Mouse (Mus musculus) intestine, embryonic 14.5 days (tissue): ENCODE measurements around the gene Nup54. TPM values are rescaled to one million over a fixed set of nuclear protein-coding genes. Genes with fewer than 3 reads are reported as not detected.
A peak's percentile ranks its signal among the peaks of the same experiment; 100 is the strongest.

Experiments
- ATAC-seq: fragments of 200-750 bp; cut with Nextera tagmentation; replicated peaks from 2 replicates; pipeline ENCODE4 v1.8.0; 2017; ENCODE audit warnings: low read depth, moderate number of reproducible peaks, moderate TSS enrichment, moderate library complexity; ENCODE audit not compliant: low FRiP score, low TSS enrichment
- DNase-seq: peaks from one replicate; pipeline ENCODE4 v3.0.0-alpha.2; 2018; ENCODE audit warnings: low spot score
- H3K27ac ChIP-seq: fragments of 300-500 bp; sonication (generic); 2 replicates; pipeline ENCODE4 v1.5.1; 2014; ENCODE audit warnings: low read depth, mild to moderate bottlenecking, control low read depth
- H3K27me3 ChIP-seq: fragments of 300-500 bp; sonication (generic); replicated peaks from 2 replicates; pipeline ENCODE4 v1.6.1; 2014; ENCODE audit warnings: low read length, control low read depth; ENCODE audit not compliant: control insufficient read depth, insufficient read depth
- H3K36me3 ChIP-seq: fragments of 300-500 bp; sonication (generic); 2 replicates; pipeline ENCODE4 v1.6.1; 2014; ENCODE audit warnings: low read length, control low read depth; ENCODE audit not compliant: control insufficient read depth, insufficient read depth
- H3K4me1 ChIP-seq: fragments of 300-500 bp; sonication (generic); replicated peaks from 2 replicates; pipeline ENCODE4 v1.6.1; 2014; ENCODE audit warnings: low read length, control low read depth, mixed read lengths; ENCODE audit not compliant: control insufficient read depth, insufficient read depth
- H3K4me2 ChIP-seq: fragments of 300-500 bp; sonication (generic); 2 replicates; pipeline ENCODE4 v1.6.1; 2014; ENCODE audit warnings: low read length
- H3K4me3 ChIP-seq: fragments of 300-500 bp; sonication (generic); 2 replicates; pipeline ENCODE4 v1.5.1; 2014; ENCODE audit warnings: low read depth, low read length, control low read depth, mixed read lengths
- H3K9ac ChIP-seq: fragments of 300-500 bp; sonication (generic); 2 replicates; pipeline ENCODE4 v1.6.1; 2014; ENCODE audit warnings: mild to moderate bottlenecking, low read length
- H3K9me3 ChIP-seq: fragments of 300-500 bp; sonication (generic); 2 replicates; pipeline ENCODE4 v1.6.1; 2016; ENCODE audit warnings: low read length, control low read depth; ENCODE audit not compliant: control insufficient read depth
- WGBS: fragments of 180-500 bp; shearing (Covaris S2); extraction: QIAGEN DNeasy Blood & Tissue Kit; methylation state at CpG from one replicate; pipeline ENCODE4 v1.1.7; 2014; 5-methylcytosine and 5-hydroxymethylcytosine counted together
- polyA plus RNA-seq: library from polyadenylated mRNA; unstranded; fragments of >200 nt; fragmentation: Nextera tagmentation; extraction: Ambion mirVana; gene quantifications from 2 replicates; pipeline ENCODE4 v1.2.1, GENCODE M21; 2014

Gene Nup54
- polyA plus RNA-seq, 1 experiment from 2014 or later = 57.2 TPM

DNA sequence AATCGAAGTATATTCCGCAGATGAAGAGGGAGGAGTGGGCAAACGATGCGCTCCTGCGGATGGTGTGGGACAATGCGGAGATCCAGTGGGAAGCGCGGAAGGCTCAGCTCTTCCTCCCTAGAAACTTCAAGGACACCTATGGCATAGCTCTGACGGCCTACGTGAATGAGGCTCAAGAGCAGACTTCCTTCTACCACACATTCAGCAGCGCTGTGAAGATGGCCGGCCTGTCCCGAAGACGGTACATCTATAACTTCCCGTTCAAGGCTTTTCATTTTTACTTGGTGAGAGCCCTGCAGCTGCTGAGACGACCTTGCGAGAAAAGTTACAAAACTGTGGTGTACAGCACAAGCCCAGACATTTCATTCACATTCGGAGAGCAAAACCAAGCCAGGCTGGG is 42.5 kb downstream of the Nup54 start:
- peak overlapping the region; percentile 23 for H3K4me3 ChIP-seq
- no peak overlapping the region for H3K9ac ChIP-seq
- H3K9me3 ChIP-seq = no peaks in the 10 kb centered on the region
- no peaks in the 10 kb centered on the region for H3K36me3 ChIP-seq
- peaks cover 30% of the 10 kb centered on the region for H3K27me3 ChIP-seq
- 34% methylated on average over 18 of the region's 18 CpGs for WGBS
- peak overlapping the region; percentile 51 for H3K4me2 ChIP-seq
- H3K4me1 ChIP-seq = peaks cover 5% of the 10 kb centered on the region; the same call in 1 of the 2 replicates
- ATAC-seq (no peak), DNase-seq (no peak)
- no peak overlapping the region for H3K27ac ChIP-seq

DNA sequence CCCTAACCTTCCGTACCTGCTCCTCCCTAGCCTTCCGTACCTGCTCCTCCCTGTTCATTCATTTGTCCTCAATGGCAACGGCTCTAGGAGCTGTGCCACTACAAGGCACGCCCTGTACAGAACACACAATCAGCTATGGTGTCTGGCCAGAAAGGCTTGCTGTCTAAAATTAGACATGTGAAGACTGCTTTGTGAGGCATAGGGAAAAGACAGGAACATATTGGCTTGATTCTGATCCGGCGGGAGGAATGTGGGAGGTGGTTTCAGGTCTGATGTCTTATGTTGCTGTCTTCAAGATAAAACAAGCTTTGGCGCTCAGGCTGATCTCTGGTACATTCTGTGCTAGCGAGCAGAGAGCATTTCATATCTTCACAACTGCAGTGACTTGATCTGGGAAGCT is 44.4 kb downstream of the Nup54 start:
- Histone ChIP-seq H3K9ac (no peak overlapping the region), H3K27ac (no peak overlapping the region)
- WGBS = 70% methylated on average over 8 of the region's 8 CpGs

DNA sequence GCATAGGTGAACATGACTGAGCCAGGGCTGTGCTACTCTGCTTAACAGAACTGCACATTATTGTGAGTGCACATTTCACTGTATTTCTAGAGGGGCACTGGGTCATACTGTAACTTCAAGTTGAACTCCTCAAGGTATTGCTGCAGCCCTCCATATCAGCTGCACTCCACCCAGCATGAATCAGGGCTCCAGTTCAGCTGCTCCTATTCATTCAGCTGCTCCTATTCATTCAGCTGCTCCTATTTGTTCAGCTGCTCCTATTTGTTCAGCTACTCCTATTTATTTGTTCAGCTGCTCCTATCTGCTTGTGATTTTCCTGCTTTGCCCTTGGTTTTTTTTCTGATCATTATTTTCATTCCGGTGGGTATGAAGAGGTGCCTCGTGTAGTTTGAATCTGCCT is 45.0 kb downstream of the Nup54 start:
- Histone ChIP-seq H3K4me1 (peaks cover 5% of the 10 kb centered on the region; the same call in 1 of the 2 replicates), H3K4me2 (no peak overlapping the region), H3K27ac (no peak overlapping the region), H3K9me3 (no peaks in the 10 kb centered on the region), H3K36me3 (no peaks in the 10 kb centered on the region), H3K27me3 (peaks cover 30% of the 10 kb centered on the region), H3K4me3 (no peak overlapping the region), H3K9ac (no peak overlapping the region)
- 79% methylated on average over 2 of the region's 2 CpGs for WGBS
- ATAC-seq = no peak
- no peak for DNase-seq

More for the DNA sequence above, 44.4 kb downstream of the Nup54 start:
- DNase-seq (no peak), ATAC-seq (no peak)
- no peak overlapping the region for H3K4me3 ChIP-seq
- H3K4me2 ChIP-seq = no peak overlapping the region
- no peaks in the 10 kb centered on the region for H3K36me3 ChIP-seq
- H3K4me1 ChIP-seq = peaks cover 5% of the 10 kb centered on the region; the same call in 1 of the 2 replicates
- peaks cover 30% of the 10 kb centered on the region for H3K27me3 ChIP-seq
- H3K9me3 ChIP-seq = no peaks in the 10 kb centered on the region

DNA sequence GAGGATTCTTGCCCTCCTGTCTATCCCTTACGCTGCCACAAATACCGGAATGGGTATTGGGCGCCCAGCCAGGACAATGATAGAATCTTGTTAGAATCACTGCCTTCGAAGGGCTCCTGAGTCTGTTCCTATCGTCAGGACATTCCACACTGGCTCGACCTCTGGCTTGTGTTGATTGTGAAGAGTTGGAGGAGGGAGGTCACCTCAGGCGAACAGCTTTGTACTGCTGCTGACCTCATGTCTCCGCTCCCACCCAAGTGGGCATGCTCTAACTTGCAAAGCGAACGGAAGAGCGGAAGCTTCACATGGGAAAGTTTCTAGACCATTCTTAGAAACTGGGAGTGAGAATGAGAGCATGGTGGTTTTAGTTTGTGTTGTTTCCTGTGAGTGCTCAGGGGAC is 47.6 kb downstream of the Nup54 start:
- Histone ChIP-seq H3K27me3 (peaks cover 22% of the 10 kb centered on the region), H3K9me3 (no peaks in the 10 kb centered on the region), H3K36me3 (no peaks in the 10 kb centered on the region), H3K4me2 (no peak overlapping the region), H3K4me3 (no peak overlapping the region), H3K9ac (no peak overlapping the region), H3K4me1 (no peaks in the 10 kb centered on the region), H3K27ac (no peak overlapping the region)
- ATAC-seq = no peak
- DNase-seq = no peak
- WGBS = 69% methylated on average over 11 of the region's 11 CpGs

DNA sequence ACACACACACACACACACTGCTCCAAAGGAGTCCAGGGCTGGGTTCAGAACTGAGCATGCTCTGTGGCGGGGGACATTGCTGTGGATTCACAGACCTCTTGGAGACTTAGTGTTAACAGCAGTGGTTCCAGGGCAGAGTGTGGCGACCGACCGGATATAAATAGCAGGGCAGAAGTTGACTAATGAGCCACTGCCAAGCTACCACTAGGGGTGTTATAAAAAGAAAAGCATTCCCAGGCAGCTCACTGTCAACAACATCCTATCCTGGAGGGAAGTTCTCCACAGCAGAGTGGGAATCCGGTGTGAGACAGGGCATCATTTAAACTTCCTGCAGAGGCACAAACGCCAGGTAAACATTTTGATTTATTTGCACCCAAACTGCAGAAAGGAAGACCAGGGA is 48.4 kb downstream of the Nup54 start:
- Histone ChIP-seq H3K36me3 (no peaks in the 10 kb centered on the region), H3K4me2 (no peak overlapping the region), H3K27ac (no peak overlapping the region), H3K9me3 (no peaks in the 10 kb centered on the region), H3K4me3 (no peak overlapping the region), H3K4me1 (no peaks in the 10 kb centered on the region), H3K9ac (no peak overlapping the region), H3K27me3 (peaks cover 14% of the 10 kb centered on the region)
- ATAC-seq (no peak), DNase-seq (no peak)
- WGBS = 24% methylated on average over 6 of the region's 6 CpGs

DNA sequence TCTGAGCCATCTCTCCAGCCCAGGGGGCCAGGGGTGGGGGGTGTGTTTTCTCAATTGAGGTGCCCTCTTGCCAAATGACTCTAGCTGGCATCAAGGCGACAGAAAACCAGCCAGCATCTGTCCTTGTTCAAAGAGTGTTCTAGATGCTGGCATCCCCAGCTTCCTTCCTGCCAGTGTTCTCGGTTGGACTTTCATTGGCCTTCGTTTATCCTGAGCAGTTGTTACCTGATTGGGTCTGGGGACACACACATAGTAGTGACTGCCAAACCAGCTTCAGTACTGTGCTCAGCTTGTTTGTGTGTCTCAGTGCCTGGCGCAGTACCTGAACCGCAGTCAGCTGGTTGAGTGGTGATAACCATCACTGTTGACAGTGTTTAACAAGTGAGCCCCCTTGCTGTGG is 48.9 kb downstream of the Nup54 start:
- 83% methylated on average over 5 of the region's 5 CpGs for WGBS
- Histone ChIP-seq H3K4me1 (no peaks in the 10 kb centered on the region), H3K4me2 (no peak overlapping the region), H3K9me3 (no peaks in the 10 kb centered on the region), H3K36me3 (no peaks in the 10 kb centered on the region), H3K27me3 (peaks cover 9% of the 10 kb centered on the region), H3K4me3 (no peak overlapping the region), H3K27ac (no peak overlapping the region), H3K9ac (no peak overlapping the region)
- ATAC-seq (no peak), DNase-seq (no peak)

DNA sequence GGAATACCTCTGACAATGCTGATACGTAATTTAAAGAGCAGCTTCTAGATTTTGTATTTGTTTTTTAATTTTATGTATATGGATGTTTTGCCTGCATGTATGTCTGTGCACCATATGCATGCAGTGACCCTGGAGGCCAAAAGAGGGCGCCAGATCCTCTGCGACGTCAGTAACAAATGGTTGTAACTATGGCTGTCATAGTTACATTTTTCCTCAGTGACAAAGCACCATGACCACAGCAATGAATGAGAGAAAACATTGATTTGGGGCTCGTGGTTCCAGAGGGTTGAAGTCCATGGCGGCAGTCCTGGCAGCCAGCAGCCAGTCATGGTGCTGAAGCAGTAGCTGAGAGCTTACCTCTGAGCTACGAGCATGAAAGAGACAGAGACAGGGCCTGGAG is 50.2 kb downstream of the Nup54 start:
- 0 out of 2 replicates have a peak, but pooled peaks cover under 1% of the 10 kb centered on the region for H3K27me3 ChIP-seq
- H3K4me1 ChIP-seq = no peaks in the 10 kb centered on the region
- ATAC-seq (no peak), DNase-seq (no peak)
- no peaks in the 10 kb centered on the region for H3K9me3 ChIP-seq
- H3K4me2 ChIP-seq = no peak overlapping the region
- no peaks in the 10 kb centered on the region for H3K36me3 ChIP-seq
- no peak overlapping the region for H3K9ac ChIP-seq
- H3K4me3 ChIP-seq = no peak overlapping the region
- no peak overlapping the region for H3K27ac ChIP-seq
- 62% methylated on average over 7 of the region's 7 CpGs for WGBS

DNA sequence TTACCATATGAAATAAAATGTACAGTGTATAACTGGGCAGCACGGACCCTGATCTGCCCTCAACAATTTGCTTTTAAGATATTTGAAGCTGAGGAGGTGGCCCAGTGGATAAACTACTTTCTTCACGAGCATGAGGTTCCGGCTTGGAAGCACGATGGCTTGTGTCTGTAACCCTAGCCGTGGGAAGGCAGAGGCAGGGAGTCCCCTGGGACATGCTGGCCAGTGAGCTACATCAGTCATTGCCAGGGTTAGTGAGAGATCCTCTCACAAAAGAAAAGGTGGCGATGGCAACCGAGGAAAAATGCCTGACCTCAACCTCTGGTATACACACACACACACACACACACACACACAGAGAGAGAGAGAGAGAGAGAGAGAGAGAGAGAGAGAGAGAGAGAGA is 51.3 kb downstream of the Nup54 start:
- H3K4me1 ChIP-seq = no peaks in the 10 kb centered on the region
- H3K27ac ChIP-seq = no peak overlapping the region
- H3K36me3 ChIP-seq = no peaks in the 10 kb centered on the region
- DNase-seq (no peak), ATAC-seq (no peak)
- no peak overlapping the region for H3K4me2 ChIP-seq
- WGBS = 47% methylated on average over 7 of the region's 7 CpGs
- H3K4me3 ChIP-seq = no peak overlapping the region
- H3K9ac ChIP-seq = no peak overlapping the region
- H3K27me3 ChIP-seq = no peaks in the 10 kb centered on the region
- no peaks in the 10 kb centered on the region for H3K9me3 ChIP-seq

DNA sequence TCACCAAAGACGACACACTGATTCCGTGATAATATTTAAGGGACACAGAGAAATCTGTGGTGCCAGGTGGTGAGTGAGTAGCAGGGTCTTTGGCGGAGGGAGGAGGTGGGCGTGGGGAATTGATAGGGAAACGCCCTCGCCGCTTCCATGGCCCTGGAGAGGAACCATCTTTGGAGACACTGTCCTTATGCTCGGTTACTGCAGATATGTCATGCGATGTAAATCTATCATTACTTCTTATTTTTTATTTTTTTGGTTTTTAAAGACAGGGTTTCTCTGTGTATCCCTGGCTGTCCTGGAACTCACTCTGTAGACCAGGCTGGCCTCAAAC is 52.7 kb downstream of the Nup54 start:
- H3K9me3 ChIP-seq = no peaks in the 10 kb centered on the region
- DNase-seq (peak; percentile 49), ATAC-seq (0 out of 2 replicates have a peak, but pooled peaks have one; percentile 17)
- H3K4me3 ChIP-seq = no peak overlapping the region
- no peak overlapping the region for H3K4me2 ChIP-seq
- H3K27ac ChIP-seq = no peak overlapping the region
- H3K27me3 ChIP-seq = no peaks in the 10 kb centered on the region
- no peaks in the 10 kb centered on the region for H3K36me3 ChIP-seq
- H3K9ac ChIP-seq = no peak overlapping the region
- 62% methylated on average over 9 of the region's 9 CpGs for WGBS
- H3K4me1 ChIP-seq = peaks cover 8% of the 10 kb centered on the region; the same call in 1 of the 2 replicates
